Mouse (Mus musculus) olfactory bulb, adult 2 months (tissue): Measurements from ENCODE around the gene Shisal1. TPM values are rescaled to one million over a fixed set of nuclear protein-coding genes. Genes with fewer than 3 reads are reported as not detected.

ENCODE experiments used
- H3K27ac ChIP-seq: fragments of 200-500 bp; 2 replicates; pipeline ENCODE4 v1.5.1; 2012; ENCODE audit warnings: low read depth, low read length; ENCODE audit not compliant: insufficient read depth
- H3K4me1 ChIP-seq: fragments of 200-500 bp; 2 replicates; pipeline ENCODE4 v1.6.1; 2012; ENCODE audit warnings: low read length; ENCODE audit not compliant: control insufficient read depth, insufficient read depth
- H3K4me3 ChIP-seq: fragments of 200-500 bp; 2 replicates; pipeline ENCODE4 v1.5.1; 2012; ENCODE audit warnings: mild to moderate bottlenecking, low read depth, low read length, moderate library complexity; ENCODE audit not compliant: insufficient read depth
- CTCF ChIP-seq: fragments of 200-500 bp; IDR thresholded peaks from 2 replicates; pipeline ENCODE4 v1.5.1; 2012; ENCODE audit warnings: low read depth, mild to moderate bottlenecking, low read length, moderate library complexity; ENCODE audit not compliant: insufficient read depth
- POLR2A ChIP-seq: fragments of 200-500 bp; IDR thresholded peaks from 2 replicates; pipeline ENCODE4 v1.6.1; 2012; ENCODE audit warnings: mild to moderate bottlenecking, low read depth, low read length, moderate library complexity; ENCODE audit not compliant: insufficient read depth
- WGBS: fragments of 180-500 bp; shearing (Covaris S2); methylation state at CpG from one replicate; pipeline ENCODE4 v1.1.7; 2018; 5-methylcytosine and 5-hydroxymethylcytosine counted together
- polyA plus RNA-seq: library from polyadenylated mRNA; stranded (reverse); fragments of >200 nt; gene quantifications from 2 replicates; pipeline ENCODE4 v1.2.4, GENCODE M21; 2012; ENCODE audit warnings: low replicate concordance; ENCODE audit not compliant: missing spikeins, insufficient read depth, insufficient read length

Gene Shisal1
- polyA plus RNA-seq, 1 experiment: not detected

- Histone ChIP-seq H3K4me1 (peaks cover 69% of the 10 kb centered on the region), H3K27ac (no peak overlapping the region), H3K4me3 (no peak overlapping the region)
- WGBS: 21% methylated on average over 3 of the region's 3 CpGs
- no peak for TF ChIP-seq CTCF
- TF ChIP-seq POLR2A: no peak
Observed at GRCm38 (mm10) chr15:84440820-84441219, 6.1 kb downstream of the Shisal1 start.

GRCm38 (mm10) chr15:84433586-84434185 is 13.2 kb downstream of the Shisal1 start:
- Histone ChIP-seq H3K27ac (no peak overlapping the region), H3K4me3 (no peak overlapping the region), H3K4me1 (peaks cover 52% of the 10 kb centered on the region)
- TF ChIP-seq POLR2A: no peak
- no peak for TF ChIP-seq CTCF
- WGBS: 66% methylated on average over 10 of the region's 10 CpGs

DNA sequence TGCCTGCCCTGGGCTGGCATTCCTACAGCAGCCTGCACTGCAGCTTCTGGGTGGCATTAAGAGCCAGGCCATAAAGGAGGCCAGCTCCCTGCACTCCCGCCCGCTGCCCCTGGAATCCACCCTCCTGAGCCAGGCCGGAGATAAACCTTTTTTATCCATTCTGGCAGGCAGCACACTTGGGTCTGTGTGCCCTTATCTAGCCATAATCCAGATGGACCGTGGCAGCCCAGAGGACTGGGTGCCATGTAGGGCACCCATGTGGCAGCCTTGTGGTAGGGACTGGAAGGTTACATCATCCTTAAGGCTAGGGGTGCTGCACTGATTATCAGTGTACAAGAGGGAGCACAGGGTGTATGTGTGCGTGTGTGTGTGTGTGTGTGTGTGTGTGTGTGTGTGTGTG is 16.4 kb downstream of the Shisal1 start:
- WGBS: 75% methylated on average over 5 of the region's 5 CpGs
- peaks cover 36% of the 10 kb centered on the region for H3K4me1 ChIP-seq
- TF ChIP-seq CTCF: no peak
- TF ChIP-seq POLR2A: no peak
- no peak overlapping the region; the same call in 1 of the 2 replicates for H3K27ac ChIP-seq
- H3K4me3 ChIP-seq: no peak overlapping the region

GRCm38 (mm10) chr15:84427624-84428023 is 19.3 kb downstream of the Shisal1 start:
- Histone ChIP-seq H3K27ac (no peak overlapping the region), H3K4me3 (no peak overlapping the region), H3K4me1 (peaks cover 50% of the 10 kb centered on the region)
- TF ChIP-seq CTCF: no peak
- no peak for TF ChIP-seq POLR2A
- 94% methylated on average over 6 of the region's 6 CpGs for WGBS

GRCm38 (mm10) chr15:84425733-84426132 is 21.2 kb downstream of the Shisal1 start:
- whole genome bisulfite sequencing: 89% methylated on average over 5 of the region's 5 CpGs

DNA sequence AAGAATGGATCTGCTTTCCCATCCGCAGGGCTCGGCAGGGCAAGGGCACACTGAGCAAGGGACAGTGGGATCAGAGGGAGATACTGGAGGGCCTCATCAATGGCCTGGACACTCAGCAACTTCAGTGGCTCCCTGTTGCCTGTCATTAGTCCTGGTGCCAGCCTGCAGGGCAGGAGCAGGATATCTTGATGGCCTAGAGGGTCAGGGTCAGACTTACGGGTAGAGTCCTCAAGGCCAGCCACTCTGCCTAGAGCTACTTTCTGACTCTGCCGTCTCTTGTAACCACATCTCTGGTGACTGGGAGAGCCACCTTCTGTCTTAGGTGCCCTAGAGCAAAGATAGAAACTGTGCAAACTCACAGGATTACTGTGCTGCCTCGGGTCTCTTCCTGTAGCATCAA is 23.1 kb downstream of the Shisal1 start:
- Histone ChIP-seq H3K27ac (no peak overlapping the region), H3K4me1 (peaks cover 58% of the 10 kb centered on the region), H3K4me3 (no peak overlapping the region)
- TF ChIP-seq POLR2A: no peak
- no peak for TF ChIP-seq CTCF
- 86% methylated on average over 5 of the region's 5 CpGs for WGBS

More at GRCm38 (mm10) chr15:84425733-84426132, 21.2 kb downstream of the Shisal1 start:
- Histone ChIP-seq H3K4me3 (no peak overlapping the region), H3K4me1 (peaks cover 50% of the 10 kb centered on the region), H3K27ac (no peak overlapping the region)
- TF ChIP-seq CTCF (no peak), POLR2A (no peak)

GRCm38 (mm10) chr15:84418266-84418610 is 28.7 kb downstream of the Shisal1 start:
- no peak overlapping the region for H3K4me3 ChIP-seq
- WGBS: 26% methylated on average over 4 of the region's 4 CpGs
- peaks cover 77% of the 10 kb centered on the region for H3K4me1 ChIP-seq
- peak overlapping the region; percentile 96 for H3K27ac ChIP-seq
- TF ChIP-seq POLR2A (no peak), CTCF (no peak)

GRCm38 (mm10) chr15:84417592-84418265 is 29.2 kb downstream of the Shisal1 start:
- TF ChIP-seq POLR2A (no peak), CTCF (no peak)
- peak overlapping the region; percentile 89 for H3K27ac ChIP-seq
- H3K4me3 ChIP-seq: no peak overlapping the region
- 12% methylated on average over 13 of the region's 13 CpGs for WGBS
- H3K4me1 ChIP-seq: peaks cover 79% of the 10 kb centered on the region

- Histone ChIP-seq H3K4me3 (no peak overlapping the region), H3K27ac (peak overlapping the region; percentile 89), H3K4me1 (peaks cover 81% of the 10 kb centered on the region)
- TF ChIP-seq CTCF (no peak), POLR2A (no peak)
- WGBS: 51% methylated on average over 14 of the region's 14 CpGs
Observed at GRCm38 (mm10) chr15:84417017-84417416, 29.9 kb downstream of the Shisal1 start.
